Mouse (Mus musculus): ENCODE measurements around the gene Mapk14. TPM values are rescaled to one million over a fixed set of nuclear protein-coding genes. Genes with fewer than 3 reads are reported as not detected.

Mapk14 gene
- polyA plus RNA-seq (2012; rRNA removed) = 92.2 and 97.3 TPM in 2 replicates

DNA sequence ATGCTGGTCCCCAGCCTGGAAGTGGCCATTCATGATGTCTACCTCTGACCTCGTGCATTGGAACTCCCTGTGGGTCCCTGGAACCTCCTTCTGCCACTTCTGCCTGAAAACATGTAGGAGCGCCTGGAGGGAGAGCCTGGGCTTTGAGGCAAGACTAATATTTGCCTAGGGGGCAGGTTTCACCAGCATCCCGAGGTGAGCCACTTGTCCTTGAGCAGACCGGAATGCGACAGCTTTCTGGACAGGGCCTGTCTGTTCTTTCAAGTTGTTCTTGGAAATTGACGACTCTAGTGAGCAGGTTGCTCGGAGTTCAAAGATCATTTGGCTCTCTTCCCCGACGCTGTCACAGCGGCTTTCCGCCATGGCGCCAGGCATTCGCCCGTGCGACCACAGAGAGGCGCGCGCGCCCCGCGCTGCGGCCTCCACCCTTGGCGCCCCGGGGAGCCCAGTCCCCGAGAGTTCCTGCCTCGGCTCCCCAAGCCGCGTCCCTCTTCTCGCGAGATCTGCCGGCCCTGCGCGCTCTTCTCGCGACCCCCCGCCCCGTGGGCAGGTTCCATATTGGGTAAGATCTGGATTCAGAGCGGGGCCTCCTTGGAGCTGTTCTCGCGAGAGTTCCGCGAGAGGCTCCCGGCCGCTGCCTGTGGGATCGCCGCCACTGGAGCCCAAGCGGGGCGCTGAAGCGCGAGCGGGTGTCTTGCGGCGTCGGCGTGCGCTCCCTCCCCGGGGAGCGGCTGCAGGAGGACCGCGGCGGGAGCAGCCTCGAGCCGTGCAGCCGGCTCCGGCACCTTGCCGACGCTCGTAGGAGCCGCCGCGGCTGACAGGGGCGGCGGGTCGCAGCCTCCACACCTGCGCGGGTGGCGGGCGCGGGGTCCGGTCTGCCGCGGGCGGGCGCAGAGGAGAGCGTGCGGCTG is at the start of gene Mapk14:
Gene Mapk14, plus strand, starts transcription at position 554 of the 911 bp plus-strand sequence.
- Histone ChIP-seq H3K4me1 (ENCODE audit: control insufficient read depth, insufficient read depth, low read length) (peaks cover 18% of the 10 kb centered on the region), H3K27me3 (replicated peaks; ENCODE audit: control insufficient read depth, insufficient read depth, low read length) (no peaks in the 10 kb centered on the region), H3K27ac (ENCODE audit: insufficient read depth, low read depth, low read length) (peak within 1 kb of the TSS; percentile 94), H3K36me3 (ENCODE audit: control insufficient read depth, insufficient read depth, low read length) (no peaks in the 10 kb centered on the region), H3K4me3 (ENCODE audit: insufficient read depth, low read depth, low read length) (peak within 1 kb of the TSS; percentile 78)
- WGBS = under 1% methylated on average over 86 of the region's 86 CpGs
- peak; percentile 100 for DNase-seq
- TF ChIP-seq CTCF (conservative IDR thresholded peaks at IDR 0.05; ENCODE audit: insufficient read depth, insufficient read length, low read depth, low read length) = peak; percentile 82
- TF ChIP-seq POLR2A (IDR thresholded peaks at IDR 0.05; ENCODE audit: low read depth, low read length) = peak; percentile 82

DNA sequence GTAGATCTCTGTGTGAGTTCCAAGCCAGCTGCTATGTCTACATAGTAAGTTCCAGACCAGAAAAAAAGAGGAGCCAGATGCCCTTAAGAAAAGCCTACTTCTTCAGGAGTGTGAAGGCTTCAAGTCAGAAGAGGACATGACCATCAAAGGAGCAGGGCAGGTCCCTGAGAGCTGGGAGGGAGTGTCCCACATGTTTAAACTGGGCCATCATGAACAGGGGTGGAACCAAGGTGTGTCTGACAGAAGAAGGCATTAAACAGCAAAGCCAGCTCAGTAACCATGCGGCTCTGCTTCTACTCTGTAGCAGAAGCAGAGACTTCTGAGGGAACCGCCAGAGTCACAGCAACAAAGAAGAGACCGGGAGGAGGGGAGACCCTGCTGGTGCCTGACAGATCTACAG is 47.4 kb upstream of the Mapk14 start:
- Histone ChIP-seq H3K4me3 (ENCODE audit: insufficient read depth, low read depth, low read length) (no peak overlapping the region), H3K27ac (ENCODE audit: insufficient read depth, low read depth, low read length) (no peak overlapping the region), H3K4me1 (ENCODE audit: control insufficient read depth, insufficient read depth, low read length) (no peaks in the 10 kb centered on the region), H3K27me3 (replicated peaks; ENCODE audit: control insufficient read depth, insufficient read depth, low read length) (no peaks in the 10 kb centered on the region), H3K36me3 (ENCODE audit: control insufficient read depth, insufficient read depth, low read length) (no peaks in the 10 kb centered on the region)
- 52% methylated on average over 3 of the region's 3 CpGs for WGBS
- DNase-seq = no peak
- no peak for TF ChIP-seq POLR2A (IDR thresholded peaks at IDR 0.05; ENCODE audit: low read depth, low read length)
- no peak for TF ChIP-seq CTCF (conservative IDR thresholded peaks at IDR 0.05; ENCODE audit: insufficient read depth, insufficient read length, low read depth, low read length)

GRCm38 (mm10) chr17:28644112-28644511 is 47.0 kb upstream of the Mapk14 start:
- H3K36me3 ChIP-seq (ENCODE audit: control insufficient read depth, insufficient read depth, low read length) = no peaks in the 10 kb centered on the region
- TF ChIP-seq CTCF (conservative IDR thresholded peaks at IDR 0.05; ENCODE audit: insufficient read depth, insufficient read length, low read depth, low read length) (no peak), POLR2A (IDR thresholded peaks at IDR 0.05; ENCODE audit: low read depth, low read length) (no peak)
- no peak overlapping the region for H3K4me3 ChIP-seq (ENCODE audit: insufficient read depth, low read depth, low read length)
- no peaks in the 10 kb centered on the region for H3K4me1 ChIP-seq (ENCODE audit: control insufficient read depth, insufficient read depth, low read length)
- no peaks in the 10 kb centered on the region for H3K27me3 ChIP-seq (replicated peaks; ENCODE audit: control insufficient read depth, insufficient read depth, low read length)
- no peak overlapping the region for H3K27ac ChIP-seq (ENCODE audit: insufficient read depth, low read depth, low read length)
- WGBS = 44% methylated on average over 4 of the region's 4 CpGs
- no peak for DNase-seq

DNA sequence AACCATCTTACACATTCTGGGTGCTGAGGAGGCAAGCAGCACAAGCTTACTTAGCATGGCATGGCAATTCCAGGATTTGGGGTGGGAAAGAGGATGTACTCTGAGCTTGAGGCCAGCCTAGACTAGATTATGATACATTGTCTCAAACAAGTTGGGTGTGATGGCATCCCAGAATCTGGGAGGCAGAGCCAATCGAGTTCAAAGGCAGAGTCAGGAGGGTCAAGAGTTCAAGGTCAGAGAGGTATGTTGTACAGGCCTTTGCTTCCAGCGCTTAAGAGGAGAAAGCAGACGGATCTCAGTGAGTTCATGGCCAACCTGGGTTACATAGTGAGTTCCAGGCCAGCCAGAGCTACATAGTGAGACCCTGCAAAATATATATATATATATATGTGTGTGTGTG is 44.9 kb upstream of the Mapk14 start:
- Histone ChIP-seq H3K4me1 (ENCODE audit: control insufficient read depth, insufficient read depth, low read length) (no peaks in the 10 kb centered on the region), H3K27ac (ENCODE audit: insufficient read depth, low read depth, low read length) (no peak overlapping the region), H3K27me3 (replicated peaks; ENCODE audit: control insufficient read depth, insufficient read depth, low read length) (no peaks in the 10 kb centered on the region), H3K4me3 (ENCODE audit: insufficient read depth, low read depth, low read length) (no peak overlapping the region), H3K36me3 (ENCODE audit: control insufficient read depth, insufficient read depth, low read length) (no peaks in the 10 kb centered on the region)
- DNase-seq = no peak
- WGBS = 65% methylated on average over 3 of the region's 3 CpGs
- no peak for TF ChIP-seq POLR2A (IDR thresholded peaks at IDR 0.05; ENCODE audit: low read depth, low read length)
- no peak for TF ChIP-seq CTCF (conservative IDR thresholded peaks at IDR 0.05; ENCODE audit: insufficient read depth, insufficient read length, low read depth, low read length)

DNA sequence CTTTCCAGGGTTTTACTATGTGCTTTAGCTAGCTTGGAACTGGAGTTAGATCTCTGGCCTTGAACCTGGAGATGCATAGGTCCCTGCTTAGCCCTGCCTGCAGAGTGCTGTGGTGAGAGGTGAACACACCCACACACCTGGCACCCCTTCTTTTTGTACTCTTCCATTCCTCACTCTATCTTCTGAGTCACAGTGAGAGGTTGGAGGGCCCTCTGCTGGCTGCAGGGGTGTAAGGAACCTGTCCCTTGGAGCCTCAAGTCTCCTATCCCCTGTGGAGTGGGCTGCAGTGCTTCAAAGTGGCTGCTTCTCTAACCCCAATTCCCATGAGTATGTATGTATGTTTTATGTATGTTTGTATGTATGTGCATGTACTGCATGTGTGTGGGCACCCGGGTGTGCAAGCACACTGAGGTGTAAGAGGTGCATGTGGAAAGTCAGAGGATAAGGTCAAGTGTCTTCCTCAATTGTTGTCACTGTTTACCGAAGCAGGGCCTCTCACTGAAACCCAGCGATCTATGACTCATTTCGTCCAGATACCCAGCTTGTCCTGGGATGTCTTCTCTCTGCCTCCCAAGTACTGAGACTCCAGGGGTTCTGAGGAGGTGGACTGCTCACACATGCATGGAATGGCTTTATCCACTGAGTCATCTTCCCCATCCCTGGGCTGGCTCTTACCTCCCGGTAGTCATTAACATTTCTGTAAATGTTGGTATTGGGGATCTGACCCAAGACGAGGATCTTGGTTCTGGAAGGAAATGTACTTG is 42.3 kb upstream of the Mapk14 start:
- H3K27me3 ChIP-seq (replicated peaks; ENCODE audit: control insufficient read depth, insufficient read depth, low read length) = no peaks in the 10 kb centered on the region
- no peaks in the 10 kb centered on the region for H3K36me3 ChIP-seq (ENCODE audit: control insufficient read depth, insufficient read depth, low read length)
- TF ChIP-seq POLR2A (IDR thresholded peaks at IDR 0.05; ENCODE audit: low read depth, low read length) (no peak), CTCF (conservative IDR thresholded peaks at IDR 0.05; ENCODE audit: insufficient read depth, insufficient read length, low read depth, low read length) (peak; percentile 80)
- DNase-seq = peak; percentile 48
- 39% methylated on average over 6 of the region's 6 CpGs for WGBS
- H3K27ac ChIP-seq (ENCODE audit: insufficient read depth, low read depth, low read length) = no peak overlapping the region
- H3K4me1 ChIP-seq (ENCODE audit: control insufficient read depth, insufficient read depth, low read length) = no peaks in the 10 kb centered on the region
- no peak overlapping the region for H3K4me3 ChIP-seq (ENCODE audit: insufficient read depth, low read depth, low read length)

- Histone ChIP-seq H3K27ac (ENCODE audit: insufficient read depth, low read depth, low read length) (no peak overlapping the region), H3K27me3 (replicated peaks; ENCODE audit: control insufficient read depth, insufficient read depth, low read length) (no peaks in the 10 kb centered on the region), H3K4me1 (ENCODE audit: control insufficient read depth, insufficient read depth, low read length) (no peaks in the 10 kb centered on the region), H3K36me3 (ENCODE audit: control insufficient read depth, insufficient read depth, low read length) (no peaks in the 10 kb centered on the region), H3K4me3 (ENCODE audit: insufficient read depth, low read depth, low read length) (no peak overlapping the region)
- no peak for DNase-seq
- TF ChIP-seq CTCF (conservative IDR thresholded peaks at IDR 0.05; ENCODE audit: insufficient read depth, insufficient read length, low read depth, low read length) (no peak), POLR2A (IDR thresholded peaks at IDR 0.05; ENCODE audit: low read depth, low read length) (no peak)
- WGBS = 61% methylated on average over 3 of the region's 3 CpGs
These were observed 40.9 kb upstream of the Mapk14 start for GRCm38 (mm10) chr17:28650268-28650667.

GRCm38 (mm10) chr17:28657936-28658335 is 33.2 kb upstream of the Mapk14 start:
- TF ChIP-seq POLR2A (IDR thresholded peaks at IDR 0.05; ENCODE audit: low read depth, low read length) (no peak), CTCF (conservative IDR thresholded peaks at IDR 0.05; ENCODE audit: insufficient read depth, insufficient read length, low read depth, low read length) (no peak)
- Histone ChIP-seq H3K4me1 (ENCODE audit: control insufficient read depth, insufficient read depth, low read length) (no peaks in the 10 kb centered on the region), H3K27me3 (replicated peaks; ENCODE audit: control insufficient read depth, insufficient read depth, low read length) (no peaks in the 10 kb centered on the region), H3K4me3 (ENCODE audit: insufficient read depth, low read depth, low read length) (no peak overlapping the region), H3K27ac (ENCODE audit: insufficient read depth, low read depth, low read length) (no peak overlapping the region), H3K36me3 (ENCODE audit: control insufficient read depth, insufficient read depth, low read length) (no peaks in the 10 kb centered on the region)
- DNase-seq = peak; percentile 26
- WGBS = 29% methylated on average over 4 of the region's 4 CpGs

Data from kidney, adult 2 months (tissue).